Mouse (Mus musculus): ENCODE measurements around the gene Tti1.

DNA sequence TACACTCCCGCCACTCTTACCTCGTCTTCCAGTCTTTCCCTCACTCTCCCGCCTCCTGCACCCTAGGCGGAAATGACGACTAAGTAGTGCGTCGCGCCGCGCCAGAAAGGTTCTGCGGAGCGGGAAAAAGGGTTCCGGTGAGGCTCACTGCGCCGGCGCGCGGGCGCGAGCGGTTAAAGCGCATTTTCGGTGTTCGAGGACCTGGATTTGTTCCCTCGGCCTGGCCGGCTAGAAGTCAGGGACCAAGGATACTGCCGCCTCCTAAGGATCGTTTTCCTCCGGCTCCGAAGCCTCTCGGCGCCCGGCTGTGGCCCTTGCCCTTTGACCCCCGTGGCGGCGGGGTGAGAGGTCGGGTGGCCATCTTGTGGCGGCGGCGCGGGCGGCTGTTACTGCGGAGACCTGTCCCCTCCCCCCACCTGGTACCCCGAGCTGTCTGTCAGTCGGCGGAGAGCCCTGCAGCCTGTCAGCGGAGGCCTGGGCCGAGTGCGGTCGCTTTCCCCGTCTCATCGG is at the start of gene Tti1, which contains the start of gene Rprd1b:
- peak; percentile 87 for TF ChIP-seq POLR2AphosphoS2 (IDR thresholded peaks at IDR 0.05; ENCODE audit: insufficient read length, low read depth)
- peak; percentile 78 for TF ChIP-seq POLR2A (IDR thresholded peaks at IDR 0.05; ENCODE audit: insufficient read length, low read depth)
- TF ChIP-seq USF1 (IDR thresholded peaks at IDR 0.05; ENCODE audit: low read depth): no peak
- TF ChIP-seq REST (IDR thresholded peaks at IDR 0.05; ENCODE audit: insufficient read depth, insufficient read length): no peak
- no peak for TF ChIP-seq TCF3 (IDR thresholded peaks at IDR 0.05; ENCODE audit: insufficient read length, low read depth)
- TF ChIP-seq MYOD1 (IDR thresholded peaks at IDR 0.05; ENCODE audit: control insufficient read depth in 1 of 3, insufficient read length in 2 of 3, low read depth in 2 of 3): peak in 1 of 3 experiments; percentile 56
- no peak for TF ChIP-seq CEBPB (IDR thresholded peaks at IDR 0.05; ENCODE audit: insufficient read depth, poor library complexity, severe bottlenecking)
- TF ChIP-seq E2F4 (IDR thresholded peaks at IDR 0.05; ENCODE audit: insufficient read depth): peak; percentile 80
- TF ChIP-seq MYOG (IDR thresholded peaks at IDR 0.05; ENCODE audit: control insufficient read depth in 1 of 3, insufficient read depth in 1 of 3, insufficient read length in 2 of 3, low read depth in 2 of 3): peak in 1 of 3 experiments; percentile 53
- no peak for TF ChIP-seq MAX (IDR thresholded peaks at IDR 0.05; ENCODE audit: low read depth)
- peak; percentile 53 for TF ChIP-seq SRF (IDR thresholded peaks at IDR 0.05; ENCODE audit: control insufficient read depth, insufficient read length, low read depth)

Measured in myocyte (in vitro differentiated cells).